In genomic region chr8:48047385-48047784, GRCm38 (mm10) we compare ENCODE assay signal across 28 mouse cellular contexts. TPM values are rescaled to one million over a fixed set of nuclear protein-coding genes. Genes with fewer than 3 reads are reported as not detected.
DNase-seq lines count a peak whose midpoint lies in the region; ATAC-seq lines count a peak whose summit lies in the region.
"Had no signal": no experiment of that assay in that cellular context is flagged by ENCODE, and none has a peak within 500 bp of the region (broad histone marks: within the 10 kb centered on the region; RNA-seq: fewer than 3 reads in every experiment).

No protein-coding gene starts in this region.

- no peak overlapping the region for H3K9ac ChIP-seq in midbrain, embryonic 15.5 days
- no peak overlapping the region for H3K9ac ChIP-seq in midbrain, embryonic 14.5 days (replicated peaks; ENCODE audit: low read length)
- H3K9ac ChIP-seq: embryonic facial prominence, embryonic 13.5 days; heart, embryonic 12.5 days; heart, embryonic 15.5 days; hindbrain, embryonic 13.5 days had no signal

- no peak overlapping the region for H3K27ac ChIP-seq in heart, embryonic 10.5 days
- H3K27ac ChIP-seq in midbrain, embryonic 15.5 days: no peak overlapping the region
- no peak overlapping the region for H3K27ac ChIP-seq in midbrain, embryonic 14.5 days (replicated peaks; ENCODE audit: low read depth, low read length)
- H3K27ac ChIP-seq: embryonic facial prominence, embryonic 10.5 days; embryonic facial prominence, embryonic 13.5 days; heart, embryonic 15.5 days; hindbrain, embryonic 10.5 days; hindbrain, embryonic 13.5 days had no signal

- no peaks in the 10 kb centered on the region for H3K27me3 ChIP-seq in heart, embryonic 10.5 days (ENCODE audit: insufficient read depth, poor library complexity, severe bottlenecking)
- H3K27me3 ChIP-seq in midbrain, embryonic 15.5 days (replicated peaks): no peaks in the 10 kb centered on the region
- no peaks in the 10 kb centered on the region for H3K27me3 ChIP-seq in midbrain, embryonic 14.5 days (ENCODE audit: control insufficient read depth, insufficient read depth, low read length)
- H3K27me3 ChIP-seq: embryonic facial prominence, embryonic 13.5 days; heart, embryonic 12.5 days; heart, embryonic 15.5 days; hindbrain, embryonic 13.5 days had no signal

- no peaks in the 10 kb centered on the region for H3K36me3 ChIP-seq in heart, embryonic 10.5 days
- no peaks in the 10 kb centered on the region for H3K36me3 ChIP-seq in midbrain, embryonic 15.5 days (replicated peaks)
- H3K36me3 ChIP-seq in midbrain, embryonic 14.5 days (ENCODE audit: control insufficient read depth, insufficient read depth, low read length): no peaks in the 10 kb centered on the region
- H3K36me3 ChIP-seq: embryonic facial prominence, embryonic 10.5 days; embryonic facial prominence, embryonic 13.5 days; heart, embryonic 12.5 days; heart, embryonic 15.5 days; hindbrain, embryonic 10.5 days; hindbrain, embryonic 13.5 days had no signal

- WGBS in heart, embryonic 10.5 days: 41% methylated on average over 6 of the region's 6 CpGs
- 27% methylated on average over 6 of the region's 6 CpGs for WGBS in midbrain, embryonic 15.5 days
- WGBS in midbrain, embryonic 14.5 days: 27% methylated on average over 6 of the region's 6 CpGs

- ATAC-seq in midbrain, embryonic 15.5 days (replicated peaks): 0 out of 2 replicates have a peak, but pooled peaks have one; percentile 37
- no peak for ATAC-seq in midbrain, embryonic 14.5 days (ENCODE audit: low FRiP score, low TSS enrichment)
- ATAC-seq: activated CD4-positive, CD25-positive, alpha-beta regulatory T cell, adult 4 months; forebrain, embryonic 16.5 days; hindbrain, embryonic 16.5 days; intestine, embryonic 16.5 days had no signal

- H3K4me1 ChIP-seq in heart, embryonic 10.5 days: 0 out of 2 replicates have a peak, but pooled peaks cover 5% of the 10 kb centered on the region
- no peaks in the 10 kb centered on the region for H3K4me1 ChIP-seq in midbrain, embryonic 15.5 days
- H3K4me1 ChIP-seq in midbrain, embryonic 14.5 days (ENCODE audit: control insufficient read depth, insufficient read depth, low read length): 0 out of 2 replicates have a peak, but pooled peaks cover 4% of the 10 kb centered on the region
- H3K4me1 ChIP-seq: heart, embryonic 12.5 days; heart, embryonic 15.5 days had no signal

- DNase-seq in embryo, embryonic 10 days (ENCODE audit: low spot score): peak; percentile 43
- DNase-seq in embryo, embryonic 11 days: no peak
- DNase-seq in heart, adult 11 months: peak; percentile 4
- no peak for DNase-seq in heart, embryonic 10.5 days (ENCODE audit: low spot score)
- DNase-seq in midbrain, embryonic 14.5 days: no peak
- DNase-seq in adrenal gland, adult (ENCODE audit: inconsistent age in 2 of 2, low spot score in 1 of 2): no peak
- DNase-seq: adrenal gland, postnatal 10 days; adrenal gland, postnatal 36 days; cerebellum, adult 11 months; cerebellum, adult 2 months; cerebellum, adult 9-11 months; cerebellum, postnatal 25 days; gastrocnemius, postnatal 10 days; gastrocnemius, postnatal 36 days; heart, postnatal 10 days; heart, postnatal 36 days had no signal

- no peaks in the 10 kb centered on the region for H3K9me3 ChIP-seq in heart, embryonic 10.5 days
- H3K9me3 ChIP-seq in midbrain, embryonic 15.5 days: no peaks in the 10 kb centered on the region
- no peaks in the 10 kb centered on the region for H3K9me3 ChIP-seq in midbrain, embryonic 14.5 days (ENCODE audit: control insufficient read depth, low read length)
- H3K9me3 ChIP-seq: embryonic facial prominence, embryonic 10.5 days; embryonic facial prominence, embryonic 13.5 days; heart, embryonic 12.5 days; heart, embryonic 15.5 days; hindbrain, embryonic 10.5 days; hindbrain, embryonic 13.5 days had no signal

- no peak overlapping the region for H3K4me2 ChIP-seq in midbrain, embryonic 15.5 days
- no peak overlapping the region for H3K4me2 ChIP-seq in midbrain, embryonic 14.5 days (ENCODE audit: low read length)
- H3K4me2 ChIP-seq: embryonic facial prominence, embryonic 13.5 days; heart, embryonic 12.5 days; heart, embryonic 15.5 days; hindbrain, embryonic 13.5 days had no signal

- no peak overlapping the region for H3K4me3 ChIP-seq in heart, embryonic 10.5 days
- no peak overlapping the region for H3K4me3 ChIP-seq in midbrain, embryonic 15.5 days
- no peak overlapping the region for H3K4me3 ChIP-seq in midbrain, embryonic 14.5 days (replicated peaks; ENCODE audit: low read depth, low read length)
- H3K4me3 ChIP-seq: embryonic facial prominence, embryonic 10.5 days; embryonic facial prominence, embryonic 13.5 days; erythroblast, embryonic 14.5 days; heart, embryonic 12.5 days; heart, embryonic 15.5 days; hindbrain, embryonic 10.5 days; hindbrain, embryonic 13.5 days had no signal

RNA-seq across cellular contexts. Expression of gene Dctd, which starts 51.5 kb away (rescaled TPM):
- 48.5 and 48.7 TPM in 2 replicates for polyA plus RNA-seq in heart, embryonic 10.5 days (2016; fragmentation: Nextera tagmentation; extraction: Ambion mirVana)
- polyA plus RNA-seq in midbrain, embryonic 15.5 days (2015; fragmentation: Nextera tagmentation; extraction: Ambion mirVana): 11.6 and 11.8 TPM in 2 replicates
- 10.4 and 11.4 TPM in 2 replicates for polyA plus RNA-seq in midbrain, embryonic 14.5 days (2014; fragmentation: Nextera tagmentation; extraction: Ambion mirVana)
- polyA plus RNA-seq: erythroblast, embryonic 14.5 days had no signal

RNA-seq across cellular contexts. Expression of gene Wwc2, which starts 56.7 kb away (rescaled TPM):
- polyA plus RNA-seq in heart, embryonic 10.5 days (2016; fragmentation: Nextera tagmentation; extraction: Ambion mirVana): 16.7 and 19.2 TPM in 2 replicates
- 5.6 and 5.9 TPM in 2 replicates for polyA plus RNA-seq in midbrain, embryonic 15.5 days (2015; fragmentation: Nextera tagmentation; extraction: Ambion mirVana)
- polyA plus RNA-seq in midbrain, embryonic 14.5 days (2014; fragmentation: Nextera tagmentation; extraction: Ambion mirVana): 4.1 and 6.6 TPM in 2 replicates

Comparison
In these comparisons a context has a peak if more than half of its experiments do, and no peak if none do; other contexts are left out.
1. DNase-seq: peak in embryo, embryonic 10 days (single experiment) and heart, adult 11 months (single experiment); none in embryo, embryonic 11 days (single experiment), heart, embryonic 10.5 days (single experiment), midbrain, embryonic 14.5 days (single experiment) and adrenal gland, adult (0 of 2).